Mouse (Mus musculus): Measurements from ENCODE around the gene Ankra2. TPM values are rescaled to one million over a fixed set of nuclear protein-coding genes. Genes with fewer than 3 reads are reported as not detected.

Gene Ankra2
- polyA plus RNA-seq (2014; fragmentation: Nextera tagmentation; extraction: Ambion mirVana), result 26.0 and 29.7 TPM in 2 replicates

GRCm38 (mm10) chr13:98262636-98263457 is at the start of gene Ankra2, which contains the start of gene Utp15:
Gene Ankra2, plus strand, starts transcription at chr13:98263074.
Gene Utp15, minus strand, starts transcription at chr13:98263041.
- peak; percentile 99 for ATAC-seq (replicated peaks; ENCODE audit: insufficient number of reproducible peaks, low FRiP score, low TSS enrichment, low read depth)
- H3K4me1 ChIP-seq (ENCODE audit: control insufficient read depth, insufficient read depth, low read length), result no peaks in the 10 kb centered on the region
- H3K4me2 ChIP-seq (ENCODE audit: low read depth, low read length), result peak within 1 kb of the TSS; percentile 62
- H3K27me3 ChIP-seq (ENCODE audit: control insufficient read depth, insufficient read depth, low read length), result no peaks in the 10 kb centered on the region
- DNase-seq (ENCODE audit: low spot score), result peak; percentile 100
- H3K4me3 ChIP-seq (ENCODE audit: low read depth, low read length), result peak within 1 kb of the TSS; percentile 78
- peaks cover 2% of the 10 kb centered on the region; the same call in 1 of the 2 replicates for H3K36me3 ChIP-seq (replicated peaks; ENCODE audit: control insufficient read depth, insufficient read depth, low read depth, low read length)
- H3K9ac ChIP-seq (replicated peaks; ENCODE audit: low read length), result peak within 1 kb of the TSS; percentile 79
- WGBS, result under 1% methylated on average over 71 of the region's 71 CpGs
- peak within 1 kb of the TSS; percentile 56 for H3K27ac ChIP-seq (replicated peaks; ENCODE audit: low read depth, low read length)
- no peaks in the 10 kb centered on the region for H3K9me3 ChIP-seq (replicated peaks; ENCODE audit: control insufficient read depth, low read length)

- no peak for ATAC-seq (replicated peaks; ENCODE audit: insufficient number of reproducible peaks, low FRiP score, low TSS enrichment, low read depth)
- Histone ChIP-seq H3K4me2 (ENCODE audit: low read depth, low read length) (no peak overlapping the region), H3K27me3 (ENCODE audit: control insufficient read depth, insufficient read depth, low read length) (no peaks in the 10 kb centered on the region), H3K4me3 (ENCODE audit: low read depth, low read length) (no peak overlapping the region), H3K27ac (replicated peaks; ENCODE audit: low read depth, low read length) (no peak overlapping the region), H3K9ac (replicated peaks; ENCODE audit: low read length) (no peak overlapping the region), H3K36me3 (replicated peaks; ENCODE audit: control insufficient read depth, insufficient read depth, low read depth, low read length) (no peaks in the 10 kb centered on the region), H3K9me3 (replicated peaks; ENCODE audit: control insufficient read depth, low read length) (no peaks in the 10 kb centered on the region), H3K4me1 (ENCODE audit: control insufficient read depth, insufficient read depth, low read length) (no peaks in the 10 kb centered on the region)
- DNase-seq (ENCODE audit: low spot score), result peak; percentile 64
- 45% methylated on average over 12 of the region's 12 CpGs for WGBS
Observed at GRCm38 (mm10) chr13:98222848-98223247, 40.0 kb upstream of the Ankra2 start.

GRCm38 (mm10) chr13:98226225-98226624 is 36.6 kb upstream of the Ankra2 start:
- no peak for ATAC-seq (replicated peaks; ENCODE audit: insufficient number of reproducible peaks, low FRiP score, low TSS enrichment, low read depth)
- no peaks in the 10 kb centered on the region for H3K4me1 ChIP-seq (ENCODE audit: control insufficient read depth, insufficient read depth, low read length)
- H3K27ac ChIP-seq (replicated peaks; ENCODE audit: low read depth, low read length), result no peak overlapping the region
- WGBS, result 79% methylated on average over 2 of the region's 2 CpGs
- DNase-seq (ENCODE audit: low spot score), result no peak
- no peak overlapping the region for H3K9ac ChIP-seq (replicated peaks; ENCODE audit: low read length)
- H3K4me2 ChIP-seq (ENCODE audit: low read depth, low read length), result no peak overlapping the region
- no peak overlapping the region for H3K4me3 ChIP-seq (ENCODE audit: low read depth, low read length)
- no peaks in the 10 kb centered on the region for H3K36me3 ChIP-seq (replicated peaks; ENCODE audit: control insufficient read depth, insufficient read depth, low read depth, low read length)
- no peaks in the 10 kb centered on the region for H3K27me3 ChIP-seq (ENCODE audit: control insufficient read depth, insufficient read depth, low read length)
- H3K9me3 ChIP-seq (replicated peaks; ENCODE audit: control insufficient read depth, low read length), result no peaks in the 10 kb centered on the region

GRCm38 (mm10) chr13:98230511-98230910 is 32.4 kb upstream of the Ankra2 start:
- H3K36me3 ChIP-seq (replicated peaks; ENCODE audit: control insufficient read depth, insufficient read depth, low read depth, low read length), result no peaks in the 10 kb centered on the region
- H3K9ac ChIP-seq (replicated peaks; ENCODE audit: low read length), result no peak overlapping the region
- H3K9me3 ChIP-seq (replicated peaks; ENCODE audit: control insufficient read depth, low read length), result no peaks in the 10 kb centered on the region
- no peak for DNase-seq (ENCODE audit: low spot score)
- no peak overlapping the region for H3K4me2 ChIP-seq (ENCODE audit: low read depth, low read length)
- no peaks in the 10 kb centered on the region for H3K4me1 ChIP-seq (ENCODE audit: control insufficient read depth, insufficient read depth, low read length)
- no peak overlapping the region for H3K4me3 ChIP-seq (ENCODE audit: low read depth, low read length)
- WGBS, result 79% methylated on average over 1 of the region's 1 CpGs
- no peak overlapping the region for H3K27ac ChIP-seq (replicated peaks; ENCODE audit: low read depth, low read length)
- ATAC-seq (replicated peaks; ENCODE audit: insufficient number of reproducible peaks, low FRiP score, low TSS enrichment, low read depth), result no peak
- H3K27me3 ChIP-seq (ENCODE audit: control insufficient read depth, insufficient read depth, low read length), result no peaks in the 10 kb centered on the region

GRCm38 (mm10) chr13:98235451-98235850 is 27.4 kb upstream of the Ankra2 start:
- Histone ChIP-seq H3K4me2 (ENCODE audit: low read depth, low read length) (no peak overlapping the region), H3K27ac (replicated peaks; ENCODE audit: low read depth, low read length) (no peak overlapping the region), H3K4me1 (ENCODE audit: control insufficient read depth, insufficient read depth, low read length) (no peaks in the 10 kb centered on the region), H3K27me3 (ENCODE audit: control insufficient read depth, insufficient read depth, low read length) (no peaks in the 10 kb centered on the region), H3K36me3 (replicated peaks; ENCODE audit: control insufficient read depth, insufficient read depth, low read depth, low read length) (no peaks in the 10 kb centered on the region), H3K9ac (replicated peaks; ENCODE audit: low read length) (no peak overlapping the region), H3K4me3 (ENCODE audit: low read depth, low read length) (no peak overlapping the region), H3K9me3 (replicated peaks; ENCODE audit: control insufficient read depth, low read length) (no peaks in the 10 kb centered on the region)
- 78% methylated on average over 6 of the region's 6 CpGs for WGBS
- ATAC-seq (replicated peaks; ENCODE audit: insufficient number of reproducible peaks, low FRiP score, low TSS enrichment, low read depth), result no peak
- DNase-seq (ENCODE audit: low spot score), result no peak

GRCm38 (mm10) chr13:98239978-98240641 is 22.8 kb upstream of the Ankra2 start:
- no peak for ATAC-seq (replicated peaks; ENCODE audit: insufficient number of reproducible peaks, low FRiP score, low TSS enrichment, low read depth)
- 20% methylated on average over 12 of the region's 12 CpGs for WGBS
- H3K36me3 ChIP-seq (replicated peaks; ENCODE audit: control insufficient read depth, insufficient read depth, low read depth, low read length), result no peaks in the 10 kb centered on the region
- H3K9ac ChIP-seq (replicated peaks; ENCODE audit: low read length), result no peak overlapping the region
- peak; percentile 89 for DNase-seq (ENCODE audit: low spot score)
- no peaks in the 10 kb centered on the region for H3K9me3 ChIP-seq (replicated peaks; ENCODE audit: control insufficient read depth, low read length)
- no peaks in the 10 kb centered on the region for H3K27me3 ChIP-seq (ENCODE audit: control insufficient read depth, insufficient read depth, low read length)
- H3K4me2 ChIP-seq (ENCODE audit: low read depth, low read length), result no peak overlapping the region
- no peaks in the 10 kb centered on the region for H3K4me1 ChIP-seq (ENCODE audit: control insufficient read depth, insufficient read depth, low read length)
- no peak overlapping the region for H3K4me3 ChIP-seq (ENCODE audit: low read depth, low read length)
- H3K27ac ChIP-seq (replicated peaks; ENCODE audit: low read depth, low read length), result no peak overlapping the region

GRCm38 (mm10) chr13:98241531-98242282 is 21.2 kb upstream of the Ankra2 start:
- Histone ChIP-seq H3K27me3 (ENCODE audit: control insufficient read depth, insufficient read depth, low read length) (no peaks in the 10 kb centered on the region), H3K9me3 (replicated peaks; ENCODE audit: control insufficient read depth, low read length) (no peaks in the 10 kb centered on the region), H3K4me1 (ENCODE audit: control insufficient read depth, insufficient read depth, low read length) (no peaks in the 10 kb centered on the region), H3K9ac (replicated peaks; ENCODE audit: low read length) (no peak overlapping the region), H3K4me2 (ENCODE audit: low read depth, low read length) (no peak overlapping the region), H3K36me3 (replicated peaks; ENCODE audit: control insufficient read depth, insufficient read depth, low read depth, low read length) (no peaks in the 10 kb centered on the region), H3K27ac (replicated peaks; ENCODE audit: low read depth, low read length) (no peak overlapping the region), H3K4me3 (ENCODE audit: low read depth, low read length) (no peak overlapping the region)
- DNase-seq (ENCODE audit: low spot score) (no peak), ATAC-seq (replicated peaks; ENCODE audit: insufficient number of reproducible peaks, low FRiP score, low TSS enrichment, low read depth) (no peak)
- 74% methylated on average over 9 of the region's 9 CpGs for WGBS

All from embryonic facial prominence, embryonic 11.5 days (tissue).